Mouse (Mus musculus): ENCODE measurements at regions not wholly inside any gene's neighbourhood (a gene's known extent, or its start where the extent isn't known, plus 50 kb on each side); places are given as distances from the start of the nearest gene placed in this dataset.

DNA sequence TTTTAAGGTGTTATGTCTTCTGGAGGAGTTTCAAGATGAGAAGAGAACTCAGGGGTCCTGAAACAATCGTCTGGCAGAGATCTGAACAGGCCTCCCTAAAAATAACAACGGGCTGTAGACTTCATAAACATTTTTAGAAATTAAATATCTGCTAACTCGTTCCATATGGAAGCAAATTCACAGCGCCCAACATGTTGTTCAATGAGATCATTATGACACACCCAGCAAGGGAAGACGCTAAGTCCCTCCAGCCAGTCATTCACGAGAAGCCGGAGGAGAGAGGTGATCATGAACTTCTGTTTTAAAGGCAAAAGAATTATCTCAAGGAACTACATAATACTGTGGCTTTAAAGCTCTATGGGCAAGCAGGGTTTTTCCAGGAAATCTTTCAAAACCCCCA is 334.8 kb downstream of the Efna5 start:
- DNase-seq (ENCODE audit: low read depth, low spot score): no peak

GRCm38 (mm10) chr17:62545330-62545729 is 335.8 kb downstream of the Efna5 start:
- DNase-seq (ENCODE audit: low read depth, low spot score): no peak

DNA sequence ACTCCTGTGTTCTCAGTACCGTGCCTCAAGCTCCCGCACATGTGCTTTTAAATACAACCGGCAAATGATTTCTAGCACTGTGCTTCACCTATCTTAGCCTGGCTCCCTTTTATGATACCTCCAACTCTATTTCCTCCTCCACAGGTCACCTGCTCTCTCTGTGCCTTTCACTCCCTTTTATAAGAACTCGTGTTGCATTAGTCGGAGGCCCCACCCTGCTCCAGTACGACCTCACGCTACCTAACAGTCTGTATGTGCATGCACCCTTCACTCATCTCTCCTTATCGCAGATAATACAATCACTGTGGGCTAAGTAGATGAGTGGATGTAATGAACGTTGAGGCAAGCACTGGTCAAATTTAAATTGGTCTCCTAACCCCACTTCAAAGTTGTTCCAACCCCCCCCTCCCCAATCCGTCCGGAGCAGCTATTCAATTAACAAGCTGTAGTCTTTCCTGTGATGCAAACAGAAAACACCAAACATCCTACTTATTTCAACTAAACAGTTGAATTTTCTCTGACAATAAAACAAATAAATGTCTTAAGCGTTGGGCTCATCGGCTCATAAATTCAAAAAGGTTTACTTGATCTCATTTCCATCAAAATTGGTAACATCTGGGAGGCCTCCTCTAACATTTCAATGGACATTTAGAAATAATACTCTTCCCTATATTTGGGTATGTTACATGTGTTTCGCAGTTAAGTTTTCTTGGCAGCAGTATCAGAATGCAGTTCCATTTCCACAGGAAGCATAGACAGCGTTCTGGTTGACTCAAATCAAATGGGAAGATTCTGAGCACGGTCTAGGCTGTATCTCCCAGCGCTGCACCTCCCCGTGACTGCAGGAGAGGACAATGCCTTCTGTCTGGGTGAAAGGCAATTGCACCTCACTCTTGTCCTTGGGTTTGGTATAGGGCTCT is 337.8 kb downstream of the Efna5 start:
- no peak for DNase-seq (ENCODE audit: low read depth, low spot score)

- DNase-seq (ENCODE audit: low read depth, low spot score): no peak
These were observed 351.2 kb downstream of the Efna5 start for GRCm38 (mm10) chr17:62529911-62530310.

DNA sequence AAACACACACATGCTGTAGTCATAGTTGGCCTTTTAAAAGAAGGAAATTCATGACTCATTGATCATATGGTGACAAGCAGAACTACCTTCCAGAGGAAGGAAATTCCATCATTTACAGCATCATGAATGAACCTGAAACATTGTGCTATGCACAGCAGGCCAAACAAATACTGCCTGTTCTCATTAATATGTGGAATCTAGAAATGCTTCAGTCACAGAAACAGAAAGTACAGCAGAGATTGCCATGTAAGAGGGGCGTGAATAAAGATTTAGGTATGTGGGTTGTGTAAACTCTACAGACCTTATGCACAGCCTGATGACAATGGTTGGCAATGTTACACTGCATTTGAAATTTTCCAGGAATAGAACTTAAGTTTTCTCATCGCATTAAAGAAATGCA is 353.6 kb downstream of the Efna5 start:
- no peak for DNase-seq (ENCODE audit: low read depth, low spot score)

- no peak for DNase-seq (ENCODE audit: low read depth, low spot score)
These were observed 367.5 kb downstream of the Efna5 start for GRCm38 (mm10) chr17:62513635-62514034.

- no peak for DNase-seq (ENCODE audit: low read depth, low spot score)
These were observed 370.9 kb downstream of the Efna5 start for GRCm38 (mm10) chr17:62510184-62510583.

- no peak for DNase-seq (ENCODE audit: low read depth, low spot score)
These were observed 373.2 kb downstream of the Efna5 start for GRCm38 (mm10) chr17:62507766-62508485.

DNA sequence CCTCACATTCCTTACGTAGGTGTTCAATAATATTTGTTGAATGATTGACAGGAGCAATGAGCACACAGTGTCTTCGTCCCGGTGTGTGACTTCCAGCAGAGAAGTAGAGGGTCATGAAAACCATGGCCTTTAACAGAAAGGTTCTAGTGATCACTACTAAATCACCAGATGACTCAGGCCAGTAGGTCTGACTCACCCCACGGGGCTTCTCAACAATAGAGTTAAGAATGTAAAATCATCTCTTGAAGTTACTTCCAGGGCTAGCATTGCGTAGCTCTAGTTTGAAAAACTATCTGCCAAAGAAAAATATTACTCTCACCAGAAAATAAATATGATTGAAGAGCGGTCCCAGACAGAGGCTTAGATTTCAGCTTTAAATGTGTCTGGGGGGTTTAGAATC is 376.4 kb downstream of the Efna5 start:
- DNase-seq (ENCODE audit: low read depth, low spot score): no peak

DNA sequence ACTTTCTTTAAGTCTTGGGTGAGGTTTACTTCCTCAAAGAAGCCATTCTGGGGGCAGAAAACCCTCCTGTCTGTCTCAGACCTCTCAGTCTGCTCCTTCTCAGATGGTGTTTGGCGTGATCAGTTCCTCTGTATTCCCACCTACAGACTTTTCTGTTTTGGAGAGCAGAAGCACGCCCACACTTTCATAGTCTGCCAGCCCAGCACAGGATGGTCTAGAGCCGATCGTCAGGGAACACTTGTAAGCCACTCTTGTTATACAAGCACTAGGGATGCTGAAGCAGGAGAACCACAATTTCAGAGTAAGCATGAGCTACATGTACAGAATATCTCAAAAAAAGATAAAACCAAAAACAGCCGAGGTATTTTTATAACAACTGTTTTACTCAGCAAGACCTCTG is 410.4 kb downstream of the Efna5 start:
- no peak for DNase-seq (ENCODE audit: low read depth, low spot score)

DNA sequence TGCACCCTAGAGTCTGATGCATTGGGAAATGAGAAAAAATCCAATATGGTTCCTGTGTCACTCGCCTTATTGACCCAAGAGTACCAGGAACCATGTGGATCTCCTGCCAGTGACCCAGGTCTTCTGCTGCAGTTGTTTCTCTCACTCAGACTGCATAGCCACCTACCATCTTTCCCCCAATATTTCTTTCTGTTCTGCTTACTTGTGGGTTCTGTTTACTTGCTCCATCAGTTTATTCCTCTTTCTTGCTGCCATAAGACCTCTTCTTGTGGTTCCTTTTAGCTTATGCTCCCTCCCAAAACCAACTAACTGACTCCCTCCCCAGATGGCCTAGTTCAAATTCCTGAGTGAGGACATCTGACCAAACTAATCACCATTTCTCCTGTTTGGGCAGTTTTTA is 411.8 kb downstream of the Efna5 start:
- DNase-seq (ENCODE audit: low read depth, low spot score): no peak

DNA sequence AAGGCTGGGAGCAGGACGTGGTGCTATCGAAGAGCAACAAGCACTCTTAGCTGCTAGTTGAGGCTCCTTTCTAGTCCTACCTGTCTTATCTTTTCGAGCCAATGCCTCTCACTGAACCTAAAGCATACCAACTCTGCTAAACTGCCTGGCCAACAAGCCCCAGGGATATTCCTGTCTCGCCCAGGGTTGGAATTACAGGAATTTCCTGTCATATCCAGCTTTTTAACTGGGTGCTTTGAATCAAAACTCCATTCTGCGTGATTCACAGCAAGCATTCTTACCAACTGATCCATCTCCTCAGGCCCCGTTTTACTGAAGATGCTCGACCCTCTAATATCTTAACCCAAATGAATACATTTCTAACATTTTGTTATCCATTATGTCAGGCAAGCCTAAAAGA is 412.3 kb downstream of the Efna5 start:
- DNase-seq (ENCODE audit: low read depth, low spot score): no peak

- no peak for DNase-seq (ENCODE audit: low read depth, low spot score)
These were observed 414.0 kb downstream of the Efna5 start for GRCm38 (mm10) chr17:62467072-62467471.

- no peak for DNase-seq (ENCODE audit: low read depth, low spot score)
These were observed 416.1 kb downstream of the Efna5 start for GRCm38 (mm10) chr17:62464994-62465393.

- no peak for DNase-seq (ENCODE audit: low read depth, low spot score)
These were observed 416.9 kb downstream of the Efna5 start for GRCm38 (mm10) chr17:62464228-62464627.

GRCm38 (mm10) chr17:62461304-62462245 is 419.5 kb downstream of the Efna5 start:
- DNase-seq (ENCODE audit: low read depth, low spot score): no peak

DNA sequence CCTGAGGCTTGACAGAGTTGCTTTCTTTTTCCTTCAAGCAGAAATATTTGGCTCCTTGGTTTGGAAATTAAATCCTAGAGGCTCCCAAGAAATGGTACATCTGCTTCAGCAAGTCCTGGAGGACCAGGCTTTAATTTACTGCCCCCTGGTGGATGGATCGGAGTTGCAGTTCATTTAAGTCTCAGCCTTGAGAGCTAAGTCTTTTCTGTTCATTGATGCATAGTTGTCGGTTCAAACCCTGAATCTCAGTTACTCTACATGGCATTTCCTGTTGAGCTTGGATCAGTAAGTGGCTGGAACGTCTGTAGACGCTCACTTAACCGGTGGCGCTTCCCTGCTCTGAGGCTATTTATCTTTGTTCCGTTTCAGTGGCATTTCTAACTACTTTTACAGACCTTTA is 422.2 kb downstream of the Efna5 start:
- peak; percentile 80 for DNase-seq (ENCODE audit: low read depth, low spot score)

DNA sequence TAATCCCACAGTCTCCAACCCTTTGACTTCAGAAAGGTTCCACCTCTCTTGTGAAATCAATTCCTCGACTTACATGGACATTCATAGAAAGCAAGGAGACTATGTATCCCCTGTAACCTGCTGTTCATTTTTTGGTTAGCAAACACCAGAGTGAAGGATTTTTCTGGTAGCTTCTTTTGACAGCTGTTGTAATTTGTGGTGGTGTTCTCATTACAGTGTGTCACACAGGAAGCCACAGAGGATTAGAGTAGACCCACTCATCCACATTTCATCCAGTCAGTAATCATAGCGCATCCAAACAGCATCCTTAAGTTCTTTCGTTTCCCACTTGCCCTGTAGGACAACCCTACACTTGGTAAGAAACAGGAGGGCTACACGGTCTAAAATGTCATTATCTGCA is 443.1 kb downstream of the Efna5 start:
- DNase-seq (ENCODE audit: low read depth, low spot score): no peak

DNA sequence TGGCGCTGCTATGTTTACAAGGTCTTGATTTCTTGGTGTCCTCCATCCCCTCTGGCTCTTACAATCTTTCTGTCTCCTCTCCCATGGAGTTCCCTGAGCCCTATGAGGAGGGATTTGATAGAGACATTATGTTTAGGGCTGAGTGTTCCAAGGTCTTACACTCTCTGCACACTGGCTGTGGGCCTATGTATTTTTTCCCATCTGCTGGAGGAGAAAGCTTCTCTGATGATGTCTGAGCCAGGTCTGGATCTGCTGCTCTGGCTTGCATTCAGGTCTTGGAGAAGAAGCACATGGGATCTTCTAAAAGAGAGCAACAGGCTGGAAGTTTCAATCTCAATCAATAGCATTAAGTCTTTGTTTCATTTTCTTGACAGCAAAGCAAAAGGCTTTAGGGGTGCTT is 445.1 kb downstream of the Efna5 start:
- DNase-seq (ENCODE audit: low read depth, low spot score): no peak

GRCm38 (mm10) chr17:62423476-62424385 is 457.4 kb downstream of the Efna5 start:
- DNase-seq (ENCODE audit: low read depth, low spot score): no peak

DNA sequence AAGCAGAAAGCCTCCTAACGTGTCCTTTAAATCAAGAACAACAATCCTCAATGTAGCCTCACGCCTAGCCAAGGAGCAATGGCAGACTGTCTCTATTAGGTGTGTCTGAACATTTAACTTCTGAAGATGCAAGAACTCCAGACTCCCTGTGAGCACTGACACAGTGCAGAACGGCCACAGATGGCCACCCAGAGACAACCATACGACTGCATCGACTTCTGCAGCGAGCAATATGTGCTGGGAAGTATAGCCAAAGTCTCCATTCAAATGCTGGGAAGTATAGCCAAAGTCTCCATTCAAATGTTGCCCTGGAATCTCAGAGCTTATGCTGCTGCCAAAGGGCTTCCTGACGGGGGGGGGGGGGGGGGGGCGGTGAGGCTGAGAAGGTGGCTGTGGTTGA is 463.5 kb downstream of the Efna5 start:
- no peak for DNase-seq (ENCODE audit: low read depth, low spot score)

Data from ES-CJ7 (cell line).